Mouse (Mus musculus): ENCODE measurements around the gene Abcc8.

- TF ChIP-seq CTCF (IDR thresholded peaks at IDR 0.05; ENCODE audit: low read depth) = no peak
- no peak for TF ChIP-seq EP300 (IDR thresholded peaks at IDR 0.05; ENCODE audit: low read depth)
These were observed 14.0 kb downstream of the Abcc8 start for GRCm38 (mm10) chr7:46165876-46166275.
